Mouse (Mus musculus) naive thymus-derived CD4-positive, alpha-beta T cell, adult 5 months (primary cell): Measurements from ENCODE around the gene BC067074. TPM values are rescaled to one million over a fixed set of nuclear protein-coding genes. Genes with fewer than 3 reads are reported as not detected.

Source experiments
- polyA plus RNA-seq: library from polyadenylated mRNA; unstranded; fragments of 100-300 nt; shearing (Covaris generic); gene quantifications from one replicate; pipeline ENCODE4 v1.2.1, GENCODE M21; 2017

The BC067074 gene
- polyA plus RNA-seq = not detected

GRCm38 (mm10) chr13:113292975-113293706 is at the start of gene BC067074:
Gene BC067074 (plus strand): TSS chr13:113293159.

Other genes starting within 250 kb of the BC067074 start
- not detected for gene Gpx8, start 246.7 kb upstream of the BC067074 start, polyA plus RNA-seq
- gene Gzma, start 192.2 kb upstream of the BC067074 start, polyA plus RNA-seq = not detected
- not detected for gene Esm1, start 83.5 kb upstream of the BC067074 start, polyA plus RNA-seq
- gene Gzmk, start 67.3 kb upstream of the BC067074 start, polyA plus RNA-seq = not detected